Mouse (Mus musculus) adrenal gland, postnatal 25 days (tissue): ENCODE measurements around the gene 4933402J07Rik. TPM values are rescaled to one million over a fixed set of nuclear protein-coding genes. Genes with fewer than 3 reads are reported as not detected.

Experiments
- DNase-seq: peaks from one replicate; pipeline ENCODE4 v3.0.0; 2021; ENCODE audit warnings: mixed read lengths
- long read RNA-seq: library from polyadenylated mRNA; stranded (forward); transcript quantifications from one replicate; pipeline ENCODE4 v2.0.0, GENCODE M21; 2021
- total RNA-seq: library from RNA; stranded (reverse); gene quantifications from 2 replicates; pipeline ENCODE4 v1.2.3, GENCODE M21; 2021

The 4933402J07Rik gene
- total RNA-seq, result not detected in 2 replicates
- long read RNA-seq, result 0 reads

GRCm38 (mm10) chr8:87563553-87563952, at the start of gene 4933402J07Rik:
TSS of gene 4933402J07Rik (plus strand) at chr8:87563853.
- no peak for DNase-seq

DNA sequence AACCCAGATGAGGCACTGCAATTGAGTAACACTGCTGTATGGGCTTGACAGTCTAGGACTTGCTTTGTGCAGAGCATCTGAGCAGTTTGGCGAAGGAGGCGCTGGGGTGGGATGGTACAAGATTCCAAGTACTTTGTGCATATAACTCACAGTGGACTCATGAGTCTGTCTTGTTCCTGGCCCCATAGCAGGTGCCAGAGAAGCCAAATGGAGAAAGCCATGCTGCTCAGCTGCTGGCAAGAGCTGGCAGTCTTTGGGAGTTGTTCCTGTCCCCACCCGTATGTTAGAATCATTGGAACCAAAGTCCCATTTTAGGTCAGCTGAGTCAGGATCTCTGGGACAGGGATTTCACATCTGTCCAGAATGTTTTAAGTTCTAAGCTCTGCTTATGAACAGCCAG, 46.5 kb upstream of the 4933402J07Rik start:
- DNase-seq, result no peak

DNA sequence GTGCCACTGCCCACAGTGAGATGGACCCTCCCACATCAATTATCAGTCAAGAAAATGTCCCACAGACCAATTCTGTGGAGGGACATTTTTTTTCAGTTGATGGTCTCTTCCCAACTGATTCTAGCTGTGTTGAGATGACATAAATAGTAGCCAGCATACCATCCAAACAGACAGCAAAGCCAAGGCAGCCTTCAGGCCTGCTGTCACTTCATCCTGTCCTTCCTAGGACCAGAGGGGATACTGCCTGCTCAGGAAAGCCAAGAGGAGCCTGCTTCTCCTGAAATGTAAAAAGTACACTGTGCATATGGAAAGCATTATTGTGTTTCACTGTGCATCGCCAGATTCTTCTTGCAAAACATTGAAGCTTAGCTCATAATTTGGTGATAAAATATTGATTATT, 38.6 kb upstream of the 4933402J07Rik start:
- no peak for DNase-seq

GRCm38 (mm10) chr8:87531176-87531575, 32.5 kb upstream of the 4933402J07Rik start:
- no peak for DNase-seq

- no peak for DNase-seq
Measured at GRCm38 (mm10) chr8:87533476-87533875, 30.2 kb upstream of the 4933402J07Rik start.

DNA sequence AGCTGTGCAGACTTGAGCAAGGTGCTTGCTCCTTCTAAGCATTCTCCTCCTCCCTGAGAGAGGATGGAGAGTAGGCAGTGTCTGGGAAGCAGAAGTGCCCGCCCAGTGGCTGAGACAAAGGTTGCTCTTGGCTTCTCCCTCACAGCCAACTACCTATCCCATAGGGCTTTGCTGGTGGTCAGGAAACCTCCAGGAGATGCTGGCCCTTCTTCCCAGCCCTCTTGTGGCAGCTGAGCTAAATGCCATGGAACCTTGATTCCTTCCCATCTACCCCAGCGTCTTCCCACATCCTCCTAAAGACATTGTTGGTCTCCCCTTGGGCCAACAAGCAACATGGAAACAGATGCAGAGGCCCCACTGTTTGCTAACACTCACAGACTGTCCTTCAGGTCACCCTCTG, 28.8 kb upstream of the 4933402J07Rik start:
- no peak for DNase-seq

GRCm38 (mm10) chr8:87536615-87537329, 26.9 kb upstream of the 4933402J07Rik start:
- peak; percentile 84 for DNase-seq

- DNase-seq, result no peak
Measured at GRCm38 (mm10) chr8:87539829-87540394, 23.7 kb upstream of the 4933402J07Rik start.

DNA sequence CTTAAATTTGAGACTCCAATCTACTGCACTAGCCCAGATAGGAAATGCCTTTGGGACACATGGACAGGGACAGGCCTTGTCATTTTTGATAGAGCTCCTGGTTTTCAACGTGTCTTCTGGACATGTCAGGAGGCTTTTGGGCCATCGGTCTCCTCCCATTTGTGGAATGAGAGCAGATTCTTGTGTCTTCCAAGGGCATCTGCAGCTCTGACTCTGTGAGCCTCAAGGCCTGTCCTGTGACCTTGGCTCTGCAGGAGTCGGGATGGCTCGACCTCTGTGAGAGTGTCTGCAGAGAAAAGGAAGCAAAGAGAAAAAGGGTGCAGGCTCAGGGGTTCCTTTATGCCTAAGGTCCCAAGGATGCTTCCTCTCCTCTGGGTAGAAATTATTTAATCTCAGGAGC, 13.8 kb upstream of the 4933402J07Rik start:
- DNase-seq, result no peak

DNA sequence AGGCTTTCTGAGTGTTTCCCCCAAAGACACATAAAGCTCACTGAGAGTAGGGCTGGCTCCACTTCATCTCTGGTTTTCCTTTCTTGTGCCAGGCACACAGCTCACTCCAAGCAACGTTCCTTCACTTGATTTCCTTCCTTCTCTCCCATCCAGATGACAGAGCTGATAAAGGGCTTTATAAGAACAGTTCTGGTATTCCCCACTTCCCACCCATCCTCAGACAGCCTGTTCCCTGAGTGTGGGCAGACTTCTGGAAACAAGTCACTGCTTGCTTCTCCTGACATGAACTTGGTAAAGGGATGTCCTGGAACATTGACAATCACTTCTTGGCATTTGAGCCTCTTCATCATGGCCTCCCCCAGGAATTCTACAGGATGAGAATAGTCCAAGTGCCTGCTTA, 10.9 kb upstream of the 4933402J07Rik start:
- DNase-seq, result no peak

GRCm38 (mm10) chr8:87560801-87561200, 2.9 kb upstream of the 4933402J07Rik start:
- no peak for DNase-seq

GRCm38 (mm10) chr8:87569203-87569602, 5.5 kb downstream of the 4933402J07Rik start:
- no peak for DNase-seq

GRCm38 (mm10) chr8:87569706-87570563, 6.3 kb downstream of the 4933402J07Rik start:
- no peak for DNase-seq

GRCm38 (mm10) chr8:87570564-87570855, 6.9 kb downstream of the 4933402J07Rik start:
- DNase-seq, result no peak

DNA sequence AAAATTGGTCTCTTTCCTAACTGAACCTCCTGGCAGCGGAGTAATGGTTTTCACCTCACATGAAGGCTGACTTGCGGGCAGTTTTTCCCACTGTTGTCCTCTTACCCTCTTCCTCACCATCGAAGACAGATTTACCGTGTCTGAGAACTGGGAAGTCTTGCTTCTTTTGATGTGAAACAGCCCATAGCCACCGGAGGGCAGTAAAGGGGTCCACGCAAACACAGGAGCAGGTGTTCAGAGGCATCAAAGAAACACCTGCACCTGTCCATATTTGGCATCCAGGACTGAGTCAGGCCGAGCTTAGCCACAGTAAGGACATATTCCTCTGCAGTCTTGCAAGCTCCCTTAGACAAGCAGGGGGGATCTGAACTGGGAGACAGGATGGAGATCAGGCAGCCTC, 7.2 kb downstream of the 4933402J07Rik start:
- no peak for DNase-seq

- peak; percentile 67 for DNase-seq
Measured at GRCm38 (mm10) chr8:87594272-87594671, 30.6 kb downstream of the 4933402J07Rik start.

GRCm38 (mm10) chr8:87602731-87603130, 39.1 kb downstream of the 4933402J07Rik start:
- no peak for DNase-seq

GRCm38 (mm10) chr8:87609110-87609509, 45.5 kb downstream of the 4933402J07Rik start:
- DNase-seq, result no peak

DNA sequence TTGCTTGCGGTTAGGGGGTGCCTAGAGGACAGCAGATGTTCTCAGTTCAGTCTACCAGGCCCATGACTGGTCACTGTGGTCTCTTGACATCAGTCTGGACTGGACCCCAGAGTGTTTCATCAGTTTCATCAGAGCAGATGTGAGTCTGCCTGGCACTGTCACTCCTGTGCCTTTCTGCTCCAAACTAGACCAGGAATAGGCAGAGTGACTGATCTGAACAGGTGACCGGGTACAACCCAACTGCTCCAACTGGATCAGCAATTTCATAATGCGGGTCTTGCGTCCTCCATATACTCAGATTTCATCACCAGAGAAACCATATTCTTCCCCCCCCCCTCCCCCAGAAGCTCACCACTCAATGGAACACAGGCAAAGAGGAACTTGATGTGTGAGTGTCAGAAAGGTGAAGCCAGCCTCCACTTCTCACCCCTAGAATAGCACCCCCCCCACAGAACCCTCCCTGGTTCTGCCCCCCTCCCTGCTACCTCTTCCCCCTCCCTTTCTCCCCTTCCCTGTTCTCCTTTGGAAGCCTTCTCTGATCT, 46.1 kb downstream of the 4933402J07Rik start:
- DNase-seq, result no peak

DNA sequence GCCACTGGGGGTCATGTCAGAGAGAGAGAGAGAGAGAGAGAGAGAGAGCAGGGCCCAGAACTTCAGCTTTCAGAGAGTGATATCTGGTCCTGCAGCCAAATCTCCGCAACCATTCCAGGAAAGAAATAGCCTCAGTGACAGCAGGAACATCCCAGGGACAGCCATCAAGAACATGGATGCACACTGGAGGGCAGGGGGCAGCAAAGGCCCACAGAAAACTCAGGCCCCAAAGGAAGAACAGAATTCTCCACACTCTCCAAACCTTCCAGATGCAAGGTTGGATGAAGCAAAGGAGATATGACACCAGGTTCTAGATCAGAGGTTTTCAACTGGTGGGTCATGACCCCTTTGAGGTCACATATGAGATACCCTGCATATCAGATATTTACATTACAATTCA, 50.0 kb downstream of the 4933402J07Rik start:
- DNase-seq, result no peak

DNA sequence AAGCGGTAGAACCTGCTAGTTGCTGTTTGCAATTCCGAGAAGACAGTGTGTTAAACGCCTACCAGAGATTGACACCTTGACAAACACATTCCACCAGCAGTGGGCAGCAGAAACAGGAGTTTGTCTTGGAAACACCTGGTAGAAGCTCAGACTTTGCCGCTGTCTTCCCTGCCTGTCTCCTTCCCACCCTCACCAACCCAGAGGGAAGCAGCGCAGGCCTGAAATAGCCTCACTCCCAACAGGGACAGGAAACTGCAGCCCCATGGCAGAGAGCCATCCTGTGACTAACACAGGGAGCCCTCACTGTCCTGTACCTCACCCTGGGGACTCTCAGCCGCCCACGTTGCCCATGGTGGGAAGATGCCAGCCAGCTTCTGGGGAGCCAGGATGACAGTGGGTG, 55.5 kb downstream of the 4933402J07Rik start:
- DNase-seq, result peak; percentile 52

GRCm38 (mm10) chr8:87619529-87619928, 55.9 kb downstream of the 4933402J07Rik start:
- no peak for DNase-seq

DNA sequence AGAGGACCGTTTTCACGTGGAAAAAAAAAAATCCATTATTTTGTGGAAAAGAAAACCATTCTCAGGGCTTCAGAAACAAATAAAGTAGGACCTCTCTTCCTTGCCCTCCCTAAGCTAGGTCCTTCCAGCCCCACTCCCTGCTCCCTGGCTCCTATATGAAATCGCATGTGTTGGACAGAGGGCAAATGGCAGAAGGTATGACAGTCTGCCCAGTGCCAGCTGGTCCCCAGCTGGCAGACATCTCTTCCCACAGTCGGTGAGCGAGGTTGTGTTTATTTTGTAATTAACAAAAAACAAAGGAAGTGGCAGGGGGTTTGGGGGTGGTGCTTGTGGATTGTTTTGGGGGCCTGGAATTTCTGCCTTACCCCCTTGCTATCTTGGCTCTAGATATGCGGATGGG, 56.6 kb downstream of the 4933402J07Rik start:
- DNase-seq, result no peak
